In genomic region chr13:29752061-29752460, GRCm38 (mm10) we compare ENCODE assay signal across 35 mouse cellular contexts.
"Had no signal": no experiment of that assay in that cellular context is flagged by ENCODE, and none has a peak within 500 bp of the region (broad histone marks: within the 10 kb centered on the region; RNA-seq: fewer than 3 reads in every experiment).

No protein-coding gene starts in this region.

- DNase-seq: heart, adult 2 months; heart, postnatal 10 days; heart, postnatal 14 days; heart, postnatal 36 days; heart, postnatal 4 days; kidney, adult 11 months; kidney, adult 18-20 months; kidney, adult 8-10 months; kidney, adult 9 months; kidney, postnatal 10 days; kidney, postnatal 14 days; kidney, postnatal 25 days; kidney, postnatal 36 days; kidney, postnatal 4 days; layer of hippocampus, adult 9-11 months; layer of hippocampus, postnatal 36 days had no signal

- H3K9me3 ChIP-seq: heart, embryonic 10.5 days; heart, embryonic 12.5 days; heart, embryonic 13.5 days; heart, embryonic 15.5 days; hindbrain, embryonic 10.5 days; hindbrain, embryonic 12.5 days; hindbrain, embryonic 13.5 days; hindbrain, embryonic 15.5 days; intestine, embryonic 15.5 days; kidney, embryonic 15.5 days had no signal

- H3K4me1 ChIP-seq: heart, embryonic 15.5 days; hindbrain, embryonic 15.5 days; intestine, embryonic 15.5 days had no signal

- H3K36me3 ChIP-seq: heart, embryonic 10.5 days; heart, embryonic 12.5 days; heart, embryonic 13.5 days; heart, embryonic 15.5 days; hindbrain, embryonic 10.5 days; hindbrain, embryonic 12.5 days; hindbrain, embryonic 13.5 days; hindbrain, embryonic 15.5 days; intestine, embryonic 15.5 days; kidney, embryonic 15.5 days had no signal

- H3K4me3 ChIP-seq: heart, adult 2 months; heart, embryonic 10.5 days; heart, embryonic 12.5 days; heart, embryonic 13.5 days; heart, embryonic 15.5 days; hindbrain, embryonic 10.5 days; hindbrain, embryonic 12.5 days; hindbrain, embryonic 13.5 days; hindbrain, embryonic 15.5 days; intestine, embryonic 15.5 days; kidney, embryonic 15.5 days; layer of hippocampus, adult 2 months had no signal

- H3K9ac ChIP-seq: heart, embryonic 12.5 days; heart, embryonic 13.5 days; heart, embryonic 15.5 days; hindbrain, embryonic 12.5 days; hindbrain, embryonic 13.5 days; hindbrain, embryonic 14.5 days; hindbrain, embryonic 15.5 days; intestine, embryonic 15.5 days; kidney, embryonic 15.5 days had no signal

- ATAC-seq: hindbrain, embryonic 16.5 days; hindbrain, postnatal 0 days; inflammation-experienced regulatory T-cells, adult 6 months; intestine, embryonic 15.5 days; intestine, embryonic 16.5 days; intestine, postnatal 0 days had no signal

- H3K27ac ChIP-seq: heart, adult 2 months; heart, embryonic 10.5 days; heart, embryonic 13.5 days; heart, embryonic 15.5 days; hindbrain, embryonic 10.5 days; hindbrain, embryonic 12.5 days; hindbrain, embryonic 13.5 days; hindbrain, embryonic 14.5 days; hindbrain, embryonic 15.5 days; hindbrain, postnatal 0 days; intestine, embryonic 15.5 days; kidney, embryonic 15.5 days; kidney, postnatal 0 days; layer of hippocampus, adult 2 months had no signal

- H3K27me3 ChIP-seq: heart, embryonic 12.5 days; heart, embryonic 13.5 days; heart, embryonic 15.5 days; hindbrain, embryonic 12.5 days; hindbrain, embryonic 13.5 days; hindbrain, embryonic 15.5 days; intestine, embryonic 15.5 days; kidney, embryonic 15.5 days had no signal

- H3K4me2 ChIP-seq: heart, embryonic 11.5 days; heart, embryonic 12.5 days; heart, embryonic 13.5 days; heart, embryonic 15.5 days; hindbrain, embryonic 12.5 days; hindbrain, embryonic 13.5 days; hindbrain, embryonic 14.5 days; hindbrain, embryonic 15.5 days; intestine, embryonic 15.5 days; kidney, embryonic 15.5 days had no signal
